Mouse (Mus musculus): ENCODE results near the gene Rrp9.
A peak's percentile ranks its signal among the peaks of the same experiment; 100 is the strongest.

Gene Rrp9

DNA sequence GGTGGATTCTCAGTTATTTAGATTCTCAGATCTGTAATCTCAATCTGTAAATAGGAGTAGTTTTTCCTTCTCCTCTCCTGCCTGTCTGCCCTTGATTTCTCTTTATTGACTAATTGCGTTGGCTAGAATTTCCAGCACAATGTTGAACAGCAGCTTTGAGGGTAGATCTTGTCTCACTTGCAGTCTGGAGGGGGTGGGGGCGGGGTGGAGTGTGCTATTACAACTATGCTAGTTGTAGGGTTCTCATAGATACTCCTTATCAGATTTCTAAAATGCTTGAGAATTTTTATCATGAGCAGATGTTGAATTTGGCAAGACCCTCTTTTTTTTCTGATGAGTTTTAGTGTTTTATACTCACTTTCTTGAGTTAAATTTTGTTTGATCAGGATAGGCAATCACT lies 43.7 kb downstream of the Rrp9 start:
- DNase-seq (ENCODE audit: low spot score in 2 of 2), result no peak

- DNase-seq (ENCODE audit: low spot score in 2 of 2), result no peak
These were observed 44.1 kb downstream of the Rrp9 start for GRCm38 (mm10) chr9:106519909-106520308.

DNA sequence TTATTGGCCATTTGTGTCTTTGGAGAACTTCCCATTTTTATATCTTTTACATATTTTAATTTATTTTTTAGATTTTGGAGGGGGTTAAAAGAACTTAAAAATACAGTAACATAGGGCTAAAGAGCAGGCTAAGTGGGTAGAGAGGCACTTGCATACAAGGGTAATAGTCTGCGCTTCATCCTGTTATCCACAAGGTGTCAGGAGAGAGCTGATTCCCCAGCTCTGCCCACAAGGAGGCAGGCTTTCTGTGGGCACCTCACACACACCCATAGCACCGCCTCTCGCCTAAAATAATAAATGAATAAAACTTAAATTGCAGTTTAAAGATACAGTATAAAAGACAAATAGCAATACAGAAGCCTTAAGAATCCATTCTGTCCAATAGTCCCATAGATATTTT lies 56.1 kb downstream of the Rrp9 start:
- peak; percentile 25 to 32 for DNase-seq (ENCODE audit: low spot score in 2 of 2)

DNA sequence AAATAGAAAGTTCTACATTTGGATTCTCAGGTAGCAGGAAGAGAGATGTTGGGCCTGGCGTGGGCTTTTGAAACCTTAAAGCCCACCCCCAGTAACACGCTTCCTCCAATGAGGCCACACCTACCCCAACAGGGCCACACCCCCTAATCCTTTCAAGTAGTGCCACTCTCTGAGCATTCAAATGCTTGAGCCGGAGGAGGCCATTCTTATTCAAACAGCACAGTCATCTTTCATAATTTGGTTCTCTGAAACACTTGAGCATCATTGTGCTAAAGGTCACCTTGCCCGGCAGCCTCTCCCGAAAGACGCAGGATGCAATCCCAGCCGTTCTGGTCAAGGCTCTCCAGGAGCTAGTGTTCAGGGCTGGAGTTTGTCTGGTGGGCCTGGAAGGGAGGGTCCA lies 58.5 kb downstream of the Rrp9 start:
- DNase-seq (ENCODE audit: low spot score in 2 of 2), result no peak

DNA sequence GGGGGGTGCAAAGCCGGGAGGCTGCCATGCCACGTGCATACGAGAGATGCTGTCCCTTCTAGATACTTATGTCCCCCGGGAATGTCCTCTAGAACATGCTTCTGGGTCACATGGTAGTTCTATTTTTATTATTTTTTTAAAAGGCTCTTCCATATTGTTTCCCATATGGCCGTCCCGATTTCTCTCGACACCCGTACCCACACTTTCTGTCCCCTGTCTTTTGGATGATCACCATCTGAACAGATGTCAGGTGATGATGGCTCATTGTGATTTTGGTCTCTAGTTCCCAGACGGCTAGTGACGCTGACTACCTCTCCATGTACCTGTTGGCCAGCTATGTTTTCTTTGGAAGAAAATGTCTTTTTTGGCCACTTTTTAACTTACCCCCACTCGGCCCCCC lies 59.2 kb downstream of the Rrp9 start:
- peak; percentile 15 to 20 for DNase-seq (ENCODE audit: low spot score in 2 of 2)

Measured in right cerebral cortex, adult 2 months (tissue).